Mouse (Mus musculus) spleen, adult 18-20 months (tissue): Measurements from ENCODE around the gene Psph.
"Not testable (repeated sequence)": the region's sequence is repeated elsewhere in the genome, so short reads cannot be mapped to it uniquely, and the experiment has no call there.

Experiments
- DNase-seq, 2 experiments: peaks; one replicate each; pipeline ENCODE4 v3.0.0; 2022; ENCODE audit warnings: mixed read lengths in 2 of 2

Gene Psph

DNA sequence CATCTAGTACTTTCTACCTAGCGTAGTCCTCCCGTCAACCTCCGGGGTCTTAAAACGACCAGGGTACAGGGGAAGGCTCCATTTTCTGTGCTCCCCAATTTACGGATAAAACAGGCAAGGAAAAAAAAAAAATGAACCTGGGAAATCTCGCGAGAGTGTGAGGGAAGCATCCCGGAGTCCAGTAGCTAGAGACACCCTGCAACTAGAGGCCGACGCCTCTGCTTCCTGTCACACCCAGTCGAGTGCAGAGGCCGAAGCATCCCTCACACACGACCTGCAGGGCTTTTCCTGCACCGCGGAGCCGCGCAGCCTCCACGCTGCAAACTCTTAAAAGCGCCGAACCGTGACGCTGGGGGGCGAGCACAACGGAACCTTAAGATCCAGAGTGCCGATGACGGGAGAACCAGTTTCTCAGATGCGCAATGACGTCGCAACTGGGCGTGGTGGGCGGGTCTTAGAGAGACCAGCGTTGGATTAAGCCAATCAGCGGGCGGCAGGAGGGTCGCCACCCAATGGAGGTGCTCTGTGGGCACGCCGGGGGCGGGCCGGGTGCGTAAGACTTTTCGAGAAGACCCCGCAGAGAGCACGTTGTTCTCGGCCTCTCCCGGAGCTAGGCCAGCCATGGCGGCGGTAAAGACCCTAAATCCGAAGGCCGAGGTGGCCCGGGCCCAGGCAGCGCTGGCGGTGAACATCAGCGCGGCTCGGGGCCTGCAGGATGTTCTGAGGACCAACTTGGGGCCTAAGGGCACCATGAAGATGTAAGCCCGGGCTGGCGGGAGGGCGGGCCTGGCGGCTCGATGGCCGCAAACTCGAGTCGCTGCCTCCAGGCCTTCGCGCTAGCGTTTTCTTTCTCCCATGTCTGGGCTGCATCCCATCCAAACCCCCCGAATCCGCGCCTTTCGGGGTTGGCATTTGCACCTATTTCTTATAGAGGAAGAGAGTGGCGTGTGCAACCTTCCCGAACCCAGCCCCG is at the start of gene Psph:
TSS of gene Psph (minus strand) at position 632 of the 973 bp plus-strand sequence.
- peak; percentile 93 for DNase-seq

DNA sequence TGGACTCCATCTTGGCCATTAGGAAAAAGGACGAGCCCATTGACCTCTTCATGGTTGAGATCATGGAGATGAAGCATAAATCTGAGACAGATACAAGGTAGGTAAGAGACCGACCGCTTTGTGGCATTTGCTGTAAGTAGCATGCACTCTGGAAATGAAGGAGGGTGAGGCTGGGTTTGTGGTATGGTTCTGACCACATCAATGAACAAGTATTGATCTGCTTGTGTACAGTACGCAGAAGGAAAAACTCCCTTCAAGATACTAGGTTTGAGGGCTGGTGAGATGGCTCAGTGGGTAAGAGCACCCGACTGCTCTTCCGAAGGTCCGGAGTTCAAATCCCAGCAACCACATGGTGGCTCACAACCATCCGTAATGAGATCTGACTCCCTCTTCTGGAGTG is 3.3 kb upstream of the Psph start:
- not testable (repeated sequence) for DNase-seq

DNA sequence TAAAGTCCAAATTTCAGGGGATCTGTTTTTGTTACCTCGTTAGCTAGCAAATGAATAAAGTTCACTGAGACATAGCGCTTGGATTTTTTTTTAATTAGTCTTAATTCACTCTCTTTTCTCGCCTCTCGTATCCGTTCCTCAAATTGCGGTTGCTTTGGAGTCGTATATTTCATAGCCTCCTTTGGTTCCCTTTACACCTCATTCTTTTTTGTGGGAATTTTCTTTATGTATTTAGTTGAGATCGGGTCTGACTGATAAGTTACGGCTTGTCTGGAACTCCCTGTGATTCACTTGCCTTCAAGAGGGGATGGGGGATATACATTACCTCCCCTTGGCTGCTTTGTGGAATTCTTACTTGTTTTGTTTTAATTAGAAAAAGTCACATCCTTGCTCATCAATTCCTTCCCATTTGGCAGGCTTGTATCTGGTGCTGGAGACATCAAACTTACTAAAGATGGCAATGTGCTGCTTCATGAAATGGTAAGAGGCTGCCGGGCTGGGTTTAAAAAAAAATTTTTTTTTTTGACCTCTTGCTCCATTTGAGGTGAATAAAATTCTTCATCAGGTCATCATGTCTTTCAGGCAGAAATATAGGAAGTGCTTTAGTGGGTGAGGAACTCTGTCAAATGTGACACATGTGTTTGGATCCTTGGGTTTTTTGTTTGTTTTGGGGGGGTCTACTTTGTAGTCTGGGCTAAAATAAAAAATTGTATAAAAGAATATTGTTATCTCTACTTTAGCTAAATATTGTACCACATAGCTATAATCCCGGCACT is 757 bp upstream of the Psph start:
- DNase-seq, result no peak

DNA sequence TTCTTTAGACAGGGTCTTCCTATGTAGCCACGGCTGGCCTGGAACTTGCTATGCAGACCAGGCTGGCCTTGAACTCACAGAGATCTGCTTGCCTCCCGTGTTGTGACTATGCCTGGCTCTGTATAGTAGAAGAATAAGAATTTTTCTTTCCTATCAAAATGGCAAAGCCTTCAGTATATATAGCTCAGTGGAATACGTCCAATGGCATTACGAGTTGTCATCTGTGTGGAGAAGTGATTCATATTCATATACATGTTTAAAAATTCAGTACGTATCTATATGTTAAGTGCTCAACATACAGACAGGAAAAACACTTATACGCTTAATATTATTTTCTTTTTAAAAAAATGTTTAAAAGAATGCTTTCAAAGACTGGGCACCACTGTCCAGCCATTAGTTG is 1.1 kb downstream of the Psph start:
- DNase-seq, result no peak

DNA sequence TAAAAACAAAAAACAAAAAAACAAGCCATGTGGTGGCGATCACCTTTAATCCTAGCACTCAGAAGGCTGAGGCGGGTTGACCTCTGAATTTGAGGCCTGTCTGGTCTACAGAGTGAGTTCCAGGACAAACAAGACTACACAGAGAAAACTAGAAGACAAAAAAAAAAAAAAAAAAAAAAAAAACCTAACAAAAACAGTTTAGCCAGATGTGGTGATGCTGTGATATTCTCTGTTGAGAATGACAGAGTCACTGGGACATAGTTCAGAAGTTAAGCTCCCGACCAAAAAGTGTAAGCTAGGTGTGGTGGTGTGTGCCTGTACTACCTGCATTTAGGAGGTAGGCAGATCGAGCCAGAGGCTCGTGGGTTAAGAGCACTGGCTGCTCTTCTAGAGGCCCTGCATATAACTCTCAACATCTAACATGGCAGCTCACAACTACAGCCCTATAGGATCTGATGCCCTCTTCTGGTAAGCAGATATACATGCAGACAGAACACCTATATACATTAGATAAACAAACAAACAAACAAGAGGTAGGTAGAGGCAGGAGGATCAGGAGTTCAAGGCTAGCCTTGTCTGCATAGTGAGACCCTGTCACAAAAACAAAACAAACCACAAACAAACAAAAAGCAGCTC is 1.9 kb downstream of the Psph start:
- DNase-seq, result no peak

DNA sequence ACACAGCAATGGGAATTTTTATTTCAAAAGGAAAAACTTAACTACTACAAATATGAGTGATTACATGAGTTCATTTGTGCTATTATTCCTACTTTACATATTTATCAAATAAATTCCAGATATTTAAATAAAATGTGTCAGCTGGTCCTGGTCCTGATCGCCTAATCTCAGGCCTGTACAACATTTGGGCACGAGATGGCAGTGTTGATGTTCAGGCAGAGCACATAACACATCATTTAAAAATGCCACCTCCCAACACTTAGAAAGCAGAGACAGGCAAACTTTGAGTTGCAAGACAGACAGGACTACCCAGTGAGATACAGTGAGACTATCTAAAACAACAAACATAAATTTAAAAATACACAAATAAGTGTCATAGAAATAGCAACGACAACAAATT is 5.0 kb downstream of the Psph start:
- no peak for DNase-seq

DNA sequence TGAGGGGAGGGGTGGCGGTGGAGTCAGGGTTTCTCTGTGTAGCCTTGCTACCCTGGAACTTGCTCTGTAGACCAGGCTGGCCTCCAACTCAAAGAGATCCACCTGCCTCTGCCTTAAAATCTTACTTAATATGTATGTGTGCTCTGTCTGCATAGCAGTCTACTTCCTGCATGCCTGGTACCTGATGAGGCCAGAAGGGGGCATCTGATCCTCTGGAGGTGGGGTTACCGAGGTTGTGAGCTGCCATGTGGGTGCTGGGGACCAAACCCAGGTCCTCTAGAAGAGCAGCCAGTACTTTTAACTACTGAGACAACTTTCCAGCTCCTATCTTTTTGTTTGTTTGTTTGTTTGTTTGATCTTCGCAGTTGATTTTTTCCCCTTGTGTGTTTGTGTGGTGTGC is 7.1 kb downstream of the Psph start:
- no peak for DNase-seq

DNA sequence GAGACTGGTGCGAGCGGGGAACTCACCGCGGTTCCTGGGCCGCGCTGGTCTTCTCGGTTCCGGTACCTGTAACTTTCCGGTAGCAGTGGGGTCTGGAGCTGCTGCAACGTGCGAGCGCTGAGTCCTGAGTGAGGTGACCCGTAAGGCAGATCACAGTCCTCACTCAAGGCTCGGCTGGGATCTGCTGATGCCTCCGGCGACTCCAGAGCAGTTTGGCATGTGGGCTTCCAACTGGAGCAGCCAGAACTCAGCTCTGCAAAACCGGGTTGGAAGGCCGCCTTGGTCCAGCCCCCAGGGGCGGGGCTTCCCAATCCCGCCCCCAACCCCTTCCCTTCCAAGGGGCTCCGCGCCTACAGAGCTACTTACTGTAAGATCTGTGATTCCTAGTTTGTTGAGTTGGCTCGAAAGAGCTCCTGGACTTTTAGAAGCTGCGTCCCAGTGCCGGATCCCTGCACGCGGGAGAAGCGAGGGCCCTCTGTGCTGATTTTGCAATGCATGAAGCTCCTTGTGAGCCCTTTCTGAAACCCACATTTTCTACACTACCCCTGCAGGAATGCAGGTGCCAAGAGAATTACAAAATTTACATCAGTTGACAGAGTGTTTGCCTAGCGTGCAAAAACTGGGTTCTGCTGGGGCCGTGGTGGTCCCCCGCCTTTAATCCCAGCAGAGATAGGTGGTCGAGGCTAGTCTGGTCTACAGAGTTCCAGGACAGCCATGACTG is 8.1 kb downstream of the Psph start:
- peak; percentile 46 to 75 for DNase-seq

DNA sequence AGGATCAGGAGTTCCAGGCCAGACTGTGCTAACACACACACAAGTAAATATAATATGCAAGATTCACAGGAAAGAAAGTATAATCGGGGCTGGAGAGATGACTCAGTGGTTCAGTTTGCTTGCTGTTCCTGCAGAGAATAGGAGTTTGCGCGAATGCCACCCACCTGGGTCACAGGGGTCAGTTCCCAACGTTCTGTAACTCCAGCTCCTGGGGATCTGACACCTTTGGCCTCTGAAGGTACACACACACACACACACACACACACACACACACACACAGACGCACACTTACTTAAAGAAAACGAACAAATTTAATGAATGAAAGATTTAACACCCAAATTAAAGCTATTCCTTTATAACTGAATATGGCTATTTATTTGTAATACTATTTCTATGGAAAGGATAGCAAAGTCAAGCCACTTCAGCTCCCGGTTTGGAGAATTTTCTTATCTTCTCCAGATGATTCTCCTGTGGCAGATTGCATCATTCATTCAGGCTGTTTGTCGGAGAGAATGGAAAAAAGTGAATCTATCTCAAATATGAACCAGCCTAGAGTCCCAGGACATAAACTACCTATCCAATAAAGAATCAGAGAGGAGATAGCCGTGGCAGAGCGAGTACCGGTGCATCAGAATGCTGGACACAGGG is 8.8 kb downstream of the Psph start:
- DNase-seq, result no peak

DNA sequence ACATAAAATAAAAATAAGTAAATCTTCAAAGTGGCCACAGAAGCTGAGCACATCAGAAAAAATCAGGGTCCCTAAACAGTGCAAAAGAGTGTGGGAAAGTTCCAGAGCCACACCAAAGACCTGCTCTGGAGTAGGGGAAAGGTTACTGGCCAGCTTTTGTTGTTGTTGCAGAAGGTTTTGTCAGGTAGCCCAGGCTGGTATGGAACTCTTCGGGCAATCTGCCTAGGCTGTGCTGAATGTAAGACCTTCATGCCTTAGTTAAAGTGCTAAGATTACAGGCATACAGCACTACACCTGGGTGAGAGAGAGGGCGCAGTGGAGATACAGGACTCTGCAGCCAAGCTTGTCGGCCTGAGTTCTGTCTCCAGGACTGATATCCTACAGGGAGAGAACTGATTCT is 12.6 kb downstream of the Psph start:
- no peak for DNase-seq

DNA sequence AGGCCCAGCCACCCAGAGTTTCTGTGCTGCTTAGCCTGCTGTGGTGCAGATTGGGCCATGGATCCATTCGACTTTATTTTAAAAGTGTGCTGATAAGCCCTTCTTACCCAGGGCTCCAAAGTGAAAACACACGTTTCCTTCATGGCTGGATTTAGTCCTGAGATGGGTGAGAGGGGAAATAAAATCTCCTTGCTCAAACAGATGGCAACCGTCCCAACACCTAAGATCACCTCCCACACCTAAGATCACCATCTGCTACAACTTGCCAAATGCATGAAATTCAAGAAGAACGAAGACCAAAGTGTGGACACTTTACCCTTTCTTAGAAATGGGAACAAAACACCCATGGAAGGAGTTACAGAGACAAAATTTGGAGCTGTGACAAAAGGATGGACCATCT is 13.9 kb downstream of the Psph start:
- not testable (repeated sequence) for DNase-seq

DNA sequence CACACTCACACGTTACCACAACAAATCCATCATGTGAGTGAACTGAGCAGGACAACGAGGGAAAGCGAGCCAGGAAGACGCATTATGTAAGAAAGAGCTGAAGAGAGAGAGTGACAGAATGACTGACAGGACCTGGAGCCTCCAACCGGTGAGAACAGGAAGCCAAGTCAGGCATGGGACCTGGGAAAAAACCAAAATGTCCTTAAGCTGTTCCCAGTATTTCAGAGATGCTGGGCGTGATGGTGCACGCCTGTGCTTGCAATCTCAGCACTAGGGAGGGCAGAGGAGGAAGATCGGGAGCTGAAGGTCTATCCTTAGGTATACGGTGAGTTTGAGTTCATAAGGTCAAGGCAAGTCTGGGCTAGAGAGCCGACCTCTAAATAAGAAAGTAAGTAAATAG is 14.8 kb downstream of the Psph start:
- no peak for DNase-seq

DNA sequence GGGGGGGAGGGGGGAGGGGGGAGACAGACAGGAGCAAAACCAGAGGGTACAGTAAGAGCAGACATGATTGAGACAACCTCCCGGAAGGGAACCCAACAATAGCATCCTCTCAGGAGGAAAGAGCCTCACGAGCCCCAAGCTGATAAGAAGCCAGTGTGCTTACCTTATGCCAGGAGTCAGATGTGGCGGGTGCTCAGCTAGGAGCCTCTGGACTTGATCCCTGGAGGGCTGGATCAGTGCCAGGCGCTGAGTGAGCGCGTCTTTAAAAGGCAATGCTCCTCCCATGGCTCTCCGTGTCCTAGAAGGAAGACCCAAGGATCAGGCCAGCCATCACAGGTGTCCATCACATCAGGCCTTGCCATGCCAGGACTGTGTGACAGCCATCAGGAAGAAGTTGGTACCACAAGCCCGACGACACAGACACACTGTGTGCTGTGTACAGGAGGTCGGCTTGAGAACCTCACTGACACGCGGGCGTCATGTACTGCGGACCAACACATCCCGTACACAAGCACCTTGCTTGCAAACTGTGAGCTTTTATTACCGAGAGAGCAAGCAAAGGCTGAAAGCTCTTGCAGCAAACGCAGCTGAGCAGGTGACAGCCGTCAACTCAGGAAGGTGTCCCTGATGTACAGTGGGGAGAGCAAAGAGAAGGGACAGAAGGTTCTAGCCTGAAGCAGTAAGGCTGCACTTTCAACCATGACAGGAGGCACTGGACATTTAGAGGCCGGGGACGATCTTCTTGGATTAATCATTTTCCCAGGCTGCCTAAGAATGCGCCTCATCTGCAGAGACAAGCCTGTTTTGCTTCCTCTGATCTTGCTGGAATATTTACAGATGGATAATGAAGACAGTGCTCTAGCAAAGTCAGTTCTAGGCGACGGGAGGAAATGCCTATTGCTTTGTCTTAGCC is 16.6 kb downstream of the Psph start:
- DNase-seq, result no peak

DNA sequence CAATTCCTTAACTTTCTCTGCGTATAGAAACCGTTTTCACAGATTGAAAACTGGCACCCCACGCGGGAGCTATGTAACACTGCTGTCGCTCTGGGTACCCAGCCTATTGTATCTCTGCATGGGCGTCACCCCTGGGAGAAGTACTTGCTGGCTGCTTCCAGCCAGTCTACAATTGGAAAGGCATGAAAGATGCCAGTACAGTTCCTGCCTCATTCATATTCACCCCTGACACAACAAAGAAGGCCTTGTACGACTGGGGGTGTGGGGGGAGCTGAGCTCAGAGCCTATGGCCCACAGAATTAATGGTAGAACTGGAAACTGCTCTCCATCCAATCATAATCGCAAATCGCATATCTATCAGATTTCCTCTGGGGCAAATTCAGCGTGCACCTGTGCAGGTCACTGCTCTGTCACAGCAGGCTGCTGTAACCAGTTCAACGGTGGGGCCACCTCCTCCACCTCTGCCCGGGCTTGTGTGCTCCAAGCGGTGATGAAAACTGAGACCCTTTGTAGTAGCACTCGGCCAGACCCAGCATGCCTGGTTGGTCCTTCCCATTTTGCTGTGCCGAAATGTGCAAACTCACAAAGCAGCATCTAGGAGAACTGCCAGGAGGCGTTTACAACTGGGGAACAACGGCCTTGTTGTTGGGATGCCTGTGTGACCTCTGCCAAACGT is 25.2 kb downstream of the Psph start:
- no peak for DNase-seq

DNA sequence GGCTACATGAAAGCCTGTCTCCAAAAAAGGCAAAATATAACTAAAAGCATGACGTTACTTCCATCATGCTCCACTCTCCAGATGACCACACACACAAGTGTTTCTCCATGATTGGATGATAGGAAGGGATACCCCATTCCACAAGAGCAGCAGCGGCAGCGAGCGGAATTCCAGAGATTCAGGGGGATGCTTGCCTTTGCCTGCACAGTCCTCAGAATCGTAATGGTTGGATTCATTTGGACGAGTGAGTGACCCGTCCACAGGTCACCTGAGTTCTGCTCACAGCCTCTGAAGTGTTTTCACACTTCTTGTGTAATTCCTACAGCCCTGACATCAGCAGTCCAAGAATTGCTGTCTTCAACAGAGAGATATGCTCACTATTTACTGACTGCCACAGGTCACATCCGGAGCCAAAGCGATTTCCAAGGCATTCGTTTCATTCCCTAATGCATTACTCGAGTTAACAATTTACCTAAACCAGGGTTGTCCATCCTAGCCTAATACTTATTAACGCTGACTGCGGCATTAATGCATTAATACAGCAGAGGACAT is 27.2 kb downstream of the Psph start:
- DNase-seq, result no peak

DNA sequence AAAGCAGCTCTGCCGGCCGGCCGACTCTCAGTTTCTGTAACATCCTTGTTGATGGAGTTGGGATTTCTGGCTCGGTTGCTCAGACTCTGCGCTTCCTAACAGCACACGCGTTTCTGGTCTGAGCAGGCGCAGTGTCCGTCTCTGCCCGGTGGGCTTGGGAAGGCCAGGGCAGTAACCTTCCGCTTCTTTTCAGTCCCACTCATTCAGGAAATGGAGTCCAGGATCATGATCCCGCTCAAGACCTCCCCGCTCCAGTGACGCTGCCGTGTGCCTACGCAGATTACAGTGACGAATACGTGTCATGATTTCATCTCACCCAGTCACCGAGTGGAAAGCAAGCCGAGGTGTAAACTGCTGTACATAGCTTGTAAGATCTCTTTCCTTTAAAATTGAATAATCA is 30.4 kb downstream of the Psph start:
- no peak for DNase-seq

DNA sequence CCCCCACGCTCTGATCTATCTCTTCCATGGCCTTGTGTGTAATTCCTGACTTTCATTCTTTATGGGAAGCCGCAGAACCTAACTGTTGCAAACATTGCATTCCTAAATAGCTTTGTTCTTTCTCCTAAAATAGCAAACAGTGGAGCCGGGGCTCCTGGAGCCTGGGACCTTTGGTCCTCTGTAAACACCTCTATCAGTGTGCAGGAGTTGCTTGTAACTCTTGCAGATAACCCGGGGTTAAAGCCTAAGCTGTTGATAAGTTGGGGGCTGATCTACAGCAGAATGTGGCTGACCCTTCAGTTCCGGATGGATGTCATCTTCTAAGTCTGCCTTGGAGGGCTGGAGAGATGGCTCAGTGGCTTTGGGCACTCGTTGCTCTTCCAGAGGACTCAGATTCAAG is 43.2 kb downstream of the Psph start:
- no peak for DNase-seq

DNA sequence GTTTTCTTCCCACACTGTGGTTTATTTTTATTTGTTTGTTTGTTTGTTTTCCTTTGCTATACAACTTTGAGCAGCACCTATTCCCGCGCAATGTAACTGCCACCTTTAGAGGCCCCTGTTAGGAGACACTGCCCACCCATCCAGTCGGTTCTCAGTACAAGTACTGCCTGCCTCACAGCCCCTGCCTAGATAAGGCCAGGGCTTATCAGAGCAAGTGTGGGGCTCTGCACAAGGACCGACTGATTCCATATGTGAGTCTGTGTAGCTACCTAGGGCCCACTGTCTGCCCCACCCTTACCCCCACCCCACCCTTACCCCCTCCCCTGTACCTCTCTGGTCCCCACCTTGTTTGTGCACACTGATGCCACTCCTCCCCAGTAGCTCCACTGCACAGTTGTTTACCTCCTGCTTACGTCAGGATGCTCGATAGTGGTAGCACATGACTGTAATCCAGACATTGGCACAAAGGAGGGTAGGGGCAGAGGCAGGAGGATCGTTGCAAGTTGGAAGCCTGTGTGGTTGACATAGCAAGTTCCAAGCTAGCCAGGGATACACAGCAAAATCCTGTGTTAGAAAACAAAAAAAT is 44.3 kb downstream of the Psph start:
- no peak for DNase-seq

DNA sequence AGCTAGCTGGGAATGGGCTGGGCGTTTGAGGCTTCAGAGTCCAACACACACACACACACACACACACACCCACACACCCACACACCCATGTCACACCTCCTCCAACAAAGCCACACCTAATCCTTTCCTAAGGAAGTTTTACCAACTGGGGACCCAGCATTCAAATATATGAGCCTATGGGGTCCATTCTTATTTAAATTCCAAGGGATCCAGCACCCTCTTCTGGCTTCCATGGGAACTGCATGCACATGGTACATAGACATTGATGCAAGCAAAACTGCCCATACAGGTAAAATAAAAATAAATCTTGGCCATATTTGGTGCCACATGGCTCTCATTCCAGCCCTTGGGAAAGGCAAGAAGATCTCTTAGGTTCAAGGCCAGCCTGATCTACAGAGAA is 46.3 kb downstream of the Psph start:
- DNase-seq, result peak in 1 of 2 experiments; percentile 25

DNA sequence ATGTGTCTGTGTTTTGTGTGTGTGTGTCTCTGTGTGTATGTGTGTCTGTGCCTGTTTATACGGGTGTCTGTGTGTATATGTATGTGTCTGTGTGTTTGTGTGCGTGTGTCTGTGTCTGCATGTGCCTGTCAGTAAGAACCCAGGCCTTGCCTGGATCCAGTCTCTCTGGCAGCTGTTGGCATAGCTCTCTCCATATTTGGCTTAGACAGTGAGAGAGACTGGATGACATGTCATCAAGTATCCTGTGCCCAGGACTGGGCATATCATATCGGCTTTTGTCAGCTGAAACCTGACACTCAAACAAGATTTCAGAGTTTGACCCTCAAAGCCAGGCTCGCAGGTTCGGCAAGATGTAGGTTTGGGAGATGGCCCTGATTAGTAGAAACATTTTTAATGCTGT is 56.2 kb downstream of the Psph start:
- DNase-seq, result no peak
